Mouse (Mus musculus) adrenal gland, postnatal 25 days (tissue): ENCODE measurements around the gene Arhgef7. TPM values are rescaled to one million over a fixed set of nuclear protein-coding genes. Genes with fewer than 3 reads are reported as not detected.
"Not testable (repeated sequence)": the region's sequence is repeated elsewhere in the genome, so short reads cannot be mapped to it uniquely, and the experiment has no call there.

Experiments
- DNase-seq: peaks from one replicate; pipeline ENCODE4 v3.0.0; 2021; ENCODE audit warnings: mixed read lengths
- total RNA-seq: library from RNA; stranded (reverse); gene quantifications from 2 replicates; pipeline ENCODE4 v1.2.3, GENCODE M21; 2021

The Arhgef7 gene
- total RNA-seq, 1 experiment from 2014 or later = 56.5 TPM

DNA sequence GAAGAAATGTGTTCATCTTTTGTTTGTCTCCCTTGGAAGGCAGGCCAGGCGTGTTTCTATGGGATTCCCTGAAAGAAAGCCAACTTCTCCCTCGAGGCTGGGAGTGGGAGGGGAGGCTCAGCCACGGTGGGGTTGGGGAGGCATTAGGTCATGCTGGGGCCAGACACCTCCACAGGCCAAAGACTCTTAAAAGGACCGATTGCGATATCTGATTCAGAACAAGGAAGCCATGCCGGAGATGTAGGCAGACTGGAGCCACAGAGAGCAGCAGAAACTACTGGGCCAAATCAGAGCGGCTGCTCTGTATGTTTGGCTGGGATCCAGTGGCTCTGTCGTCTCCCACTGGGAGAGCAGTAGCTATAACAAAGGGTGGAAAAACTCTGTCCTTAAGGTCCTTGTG lies 114.0 kb downstream of the Arhgef7 start:
- no peak for DNase-seq

GRCm38 (mm10) chr8:11842757-11843156 lies 115.2 kb downstream of the Arhgef7 start:
- DNase-seq = no peak

- no peak for DNase-seq
Observed at GRCm38 (mm10) chr8:11843677-11844315, 116.3 kb downstream of the Arhgef7 start.

- no peak for DNase-seq
Observed at GRCm38 (mm10) chr8:11844316-11844685, 116.8 kb downstream of the Arhgef7 start.

DNA sequence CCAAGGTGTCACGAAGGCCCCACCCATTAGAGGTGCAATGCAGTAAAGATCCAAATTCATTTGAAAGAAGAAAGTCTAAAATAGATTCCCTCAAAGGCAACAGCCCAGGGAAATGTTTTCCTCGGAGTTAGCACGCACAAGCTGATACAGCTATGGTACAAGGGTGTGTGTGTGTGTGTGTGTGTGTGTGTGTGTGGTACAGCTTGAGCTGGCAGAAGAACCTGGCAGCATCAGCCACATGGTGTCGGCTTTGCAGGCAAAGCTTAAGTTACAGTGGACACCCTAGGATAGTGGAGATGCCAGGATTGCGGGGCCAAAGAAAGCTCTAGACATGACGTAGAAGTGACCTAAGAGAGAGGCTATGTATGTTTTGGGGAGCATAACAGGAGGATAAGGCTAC lies 119.3 kb downstream of the Arhgef7 start:
- DNase-seq = no peak

- DNase-seq = no peak
Observed at GRCm38 (mm10) chr8:11867832-11868231, 140.3 kb downstream of the Arhgef7 start.

- not testable (repeated sequence) for DNase-seq
Observed at GRCm38 (mm10) chr8:11874227-11874626, 146.7 kb downstream of the Arhgef7 start.

DNA sequence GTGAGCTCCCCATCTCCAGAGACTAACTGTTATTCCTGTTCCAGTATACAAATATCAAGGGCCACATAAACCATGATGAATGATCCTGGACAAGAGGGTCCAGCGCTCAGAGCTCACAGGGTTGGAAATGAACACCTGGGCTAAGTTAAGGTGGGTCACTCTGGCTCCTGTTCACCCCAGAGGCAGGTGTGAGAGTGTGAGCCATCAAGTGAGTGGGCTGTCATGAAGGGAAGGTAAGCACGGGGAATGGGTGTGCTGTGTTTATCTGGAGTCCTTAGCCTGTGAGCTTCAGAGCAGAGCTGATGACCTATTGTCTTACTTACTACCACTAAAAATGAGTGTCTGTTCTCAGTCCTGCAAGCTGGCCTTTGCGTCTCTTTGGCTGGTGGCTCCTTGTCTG lies 157.1 kb downstream of the Arhgef7 start:
- DNase-seq = no peak

Other genes starting within 250 kb of the Arhgef7 start
- 10.6 and 11.4 TPM in 2 replicates for gene Rab20, start 249.0 kb upstream of the Arhgef7 start, total RNA-seq
- 75.0 and 77.5 TPM in 2 replicates for gene Naxd, start 230.2 kb upstream of the Arhgef7 start, total RNA-seq
- gene Cars2, start 176.9 kb upstream of the Arhgef7 start, total RNA-seq = 35.5 and 44.8 TPM in 2 replicates
- gene Ing1, start 172.2 kb upstream of the Arhgef7 start, total RNA-seq = 37.9 and 47.1 TPM in 2 replicates
- 76.1 and 77.4 TPM in 2 replicates for gene Ankrd10, start 92.0 kb upstream of the Arhgef7 start, total RNA-seq
- gene 1700016D06Rik, start 26.7 kb upstream of the Arhgef7 start, total RNA-seq = not detected in 2 replicates
- gene Tex29, start 112.8 kb downstream of the Arhgef7 start, total RNA-seq = not detected in 2 replicates